25 mouse cellular contexts compared by ENCODE assay signal in genomic region chr1:134168567-134168966, GRCm38 (mm10). TPM values are rescaled to one million over a fixed set of nuclear protein-coding genes. Genes with fewer than 3 reads are reported as not detected.
"Had no signal": no experiment of that assay in that cellular context is flagged by ENCODE, and none has a peak within 500 bp of the region (broad histone marks: within the 10 kb centered on the region; RNA-seq: fewer than 3 reads in every experiment).

No protein-coding gene starts in this region.

- H3K27ac ChIP-seq: kidney, postnatal 0 days; layer of hippocampus, adult 2 months; limb, embryonic 10.5 days; limb, embryonic 13.5 days; lung, embryonic 15.5 days; midbrain, embryonic 10.5 days; neural tube, embryonic 13.5 days had no signal

- H3K4me2 ChIP-seq: limb, embryonic 13.5 days; lung, embryonic 15.5 days; neural tube, embryonic 13.5 days had no signal

- H3K4me1 ChIP-seq: limb, embryonic 10.5 days; limb, embryonic 13.5 days; lung, embryonic 15.5 days; neural tube, embryonic 13.5 days had no signal

- H3K4me3 ChIP-seq: layer of hippocampus, adult 2 months; limb, embryonic 10.5 days; limb, embryonic 13.5 days; lung, embryonic 15.5 days; midbrain, embryonic 10.5 days; neural tube, embryonic 13.5 days had no signal

- H3K9ac ChIP-seq: limb, embryonic 13.5 days; lung, embryonic 15.5 days; neural tube, embryonic 13.5 days had no signal

- H3K9me3 ChIP-seq: limb, embryonic 10.5 days; limb, embryonic 13.5 days; lung, embryonic 15.5 days; midbrain, embryonic 10.5 days; neural tube, embryonic 13.5 days had no signal

- DNase-seq: kidney, postnatal 25 days; layer of hippocampus, adult 9-11 months; lung, adult 18-20 months; lung, postnatal 10 days; lung, postnatal 36 days; midbrain, embryonic 14.5 days; retina, postnatal 1 day; right cerebral cortex, postnatal 25 days; thymus, adult 2 months; thymus, postnatal 14 days had no signal

- H3K27me3 ChIP-seq: limb, embryonic 13.5 days; lung, embryonic 15.5 days; neural tube, embryonic 13.5 days had no signal

- H3K36me3 ChIP-seq: limb, embryonic 10.5 days; limb, embryonic 13.5 days; lung, embryonic 15.5 days; midbrain, embryonic 10.5 days; neural tube, embryonic 13.5 days had no signal

RNA-seq across cellular contexts. Expression of gene Mybph, which starts 24.7 kb away (rescaled TPM):
- total RNA-seq: layer of hippocampus, adult 2 months; liver, adult 2 months; neutrophil, adult 5-6 weeks had no signal
- polyA plus RNA-seq: intestine, embryonic 14.5 days; liver, adult 2 months; spleen, adult 2 months had no signal

RNA-seq across cellular contexts. Expression of gene Chit1, which starts 57.5 kb away (rescaled TPM):
- total RNA-seq: left cerebral cortex, adult 18-20 months; left cerebral cortex, postnatal 25 days; liver, adult 2 months had no signal
- polyA plus RNA-seq: intestine, embryonic 14.5 days; kidney, adult 2 months; large intestine, adult 2 months; limb, embryonic 10.5 days; liver, adult 2 months; midbrain, embryonic 10.5 days; midbrain, embryonic 14.5 days; spleen, adult 2 months had no signal
